Mouse (Mus musculus): ENCODE data around the gene 4930404H24Rik.

DNA sequence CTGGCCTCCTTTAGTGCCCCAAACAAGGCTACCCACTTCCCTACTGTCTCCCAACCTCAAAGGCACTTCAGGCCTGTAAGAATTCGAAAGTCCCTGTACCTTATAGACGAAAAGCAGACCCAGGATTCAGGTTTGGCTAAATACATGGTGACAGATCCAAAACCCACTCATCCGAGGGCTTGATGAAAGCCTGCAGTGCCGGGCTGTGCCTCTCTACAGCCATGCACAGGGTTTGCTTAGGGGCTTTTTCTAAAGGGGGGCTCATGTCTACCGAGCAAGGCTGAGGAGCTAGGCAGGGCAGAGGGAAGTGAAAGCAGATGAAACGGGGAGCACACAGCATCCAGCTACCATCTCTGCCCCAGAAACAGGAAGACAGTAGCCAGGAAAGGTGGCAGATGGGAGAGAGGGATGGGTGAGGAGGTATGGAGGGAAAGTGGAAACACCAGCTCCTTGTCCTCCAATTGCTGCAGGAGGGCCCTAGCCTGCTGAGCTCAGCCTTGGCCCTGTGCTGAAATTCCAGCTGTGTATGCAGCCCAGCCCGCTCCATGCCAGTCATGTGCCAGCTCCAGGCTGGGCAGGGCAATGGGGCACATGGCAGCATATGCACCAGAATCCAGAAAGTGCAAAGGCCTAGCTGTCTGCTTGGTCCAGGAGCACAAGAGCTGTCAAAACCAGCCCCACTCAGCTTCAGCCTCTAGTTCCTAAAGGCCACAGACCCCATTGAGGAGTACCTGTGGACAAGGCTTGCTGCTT lies 11.3 kb upstream of the 4930404H24Rik start:
- TF ChIP-seq POLR2A (IDR thresholded peaks at IDR 0.05; ENCODE audit: borderline replicate concordance, control insufficient read depth, low read depth, low read length) (no peak), CTCF (IDR thresholded peaks at IDR 0.05; ENCODE audit: control insufficient read depth, insufficient read depth, low read length) (no peak)
